Mouse (Mus musculus): Measurements from ENCODE around the gene Rab29. TPM values are rescaled to one million over a fixed set of nuclear protein-coding genes. Genes with fewer than 3 reads are reported as not detected.
A peak's percentile ranks its signal among the peaks of the same experiment; 100 is the strongest.
"Not testable (repeated sequence)": the region's sequence is repeated elsewhere in the genome, so short reads cannot be mapped to it uniquely, and the experiment has no call there.

Rab29 gene
- polyA plus RNA-seq (2012; rRNA removed): 27.0 and 33.8 TPM in 2 replicates

- WGBS: under 1% methylated on average over 46 of the region's 46 CpGs
- peak within 1 kb of the TSS; percentile 62; the same call in 1 of the 2 replicates for H3K27ac ChIP-seq (ENCODE audit: insufficient read depth, low read depth, low read length)
- peak; percentile 96 for DNase-seq
These were observed at the start of gene Rab29 for GRCm38 (mm10) chr1:131867093-131867945. Gene Rab29, plus strand, starts transcription at chr1:131867224.

GRCm38 (mm10) chr1:131820353-131820752 lies 46.7 kb upstream of the Rab29 start:
- not testable (repeated sequence) for H3K27ac ChIP-seq (ENCODE audit: insufficient read depth, low read depth, low read length); H3K4me3 ChIP-seq (ENCODE audit: insufficient read depth, low read depth, low read length); DNase-seq; H3K36me3 ChIP-seq (ENCODE audit: control insufficient read depth, insufficient read depth, low read length); H3K4me1 ChIP-seq (ENCODE audit: control insufficient read depth, insufficient read depth, low read length); H3K27me3 ChIP-seq (replicated peaks; ENCODE audit: control insufficient read depth, insufficient read depth, low read length)
- WGBS: 84% methylated on average over 9 of the region's 9 CpGs

More at GRCm38 (mm10) chr1:131867093-131867945, at the start of gene Rab29:
- no peaks in the 10 kb centered on the region for H3K36me3 ChIP-seq (ENCODE audit: control insufficient read depth, insufficient read depth, low read length)
- TF ChIP-seq CTCF (conservative IDR thresholded peaks at IDR 0.05; ENCODE audit: insufficient read depth, insufficient read length, low read depth, low read length): peak; percentile 88
- no peak for TF ChIP-seq POLR2A (IDR thresholded peaks at IDR 0.05; ENCODE audit: low read depth, low read length)
- no peaks in the 10 kb centered on the region; the same call in 1 of the 2 replicates for H3K4me1 ChIP-seq (ENCODE audit: control insufficient read depth, insufficient read depth, low read length)
- H3K27me3 ChIP-seq (replicated peaks; ENCODE audit: control insufficient read depth, insufficient read depth, low read length): no peaks in the 10 kb centered on the region
- H3K4me3 ChIP-seq (ENCODE audit: insufficient read depth, low read depth, low read length): peak within 1 kb of the TSS; percentile 87

- no peak overlapping the region for H3K27ac ChIP-seq (ENCODE audit: insufficient read depth, low read depth, low read length)
- H3K4me3 ChIP-seq (ENCODE audit: insufficient read depth, low read depth, low read length): no peak overlapping the region
- DNase-seq: no peak
- H3K27me3 ChIP-seq (replicated peaks; ENCODE audit: control insufficient read depth, insufficient read depth, low read length): no peaks in the 10 kb centered on the region
- no peaks in the 10 kb centered on the region for H3K36me3 ChIP-seq (ENCODE audit: control insufficient read depth, insufficient read depth, low read length)
- TF ChIP-seq POLR2A (IDR thresholded peaks at IDR 0.05; ENCODE audit: low read depth, low read length) (no peak), CTCF (conservative IDR thresholded peaks at IDR 0.05; ENCODE audit: insufficient read depth, insufficient read length, low read depth, low read length) (no peak)
- WGBS: 70% methylated on average over 10 of the region's 10 CpGs
- H3K4me1 ChIP-seq (ENCODE audit: control insufficient read depth, insufficient read depth, low read length): no peaks in the 10 kb centered on the region
These were observed 46.1 kb upstream of the Rab29 start for GRCm38 (mm10) chr1:131820887-131821328.

- TF ChIP-seq POLR2A (IDR thresholded peaks at IDR 0.05; ENCODE audit: low read depth, low read length) (no peak), CTCF (conservative IDR thresholded peaks at IDR 0.05; ENCODE audit: insufficient read depth, insufficient read length, low read depth, low read length) (no peak)
- H3K27ac ChIP-seq (ENCODE audit: insufficient read depth, low read depth, low read length): no peak overlapping the region
- no peaks in the 10 kb centered on the region for H3K27me3 ChIP-seq (replicated peaks; ENCODE audit: control insufficient read depth, insufficient read depth, low read length)
- no peak for DNase-seq
- no peaks in the 10 kb centered on the region for H3K4me1 ChIP-seq (ENCODE audit: control insufficient read depth, insufficient read depth, low read length)
- 71% methylated on average over 8 of the region's 8 CpGs for WGBS
- no peak overlapping the region for H3K4me3 ChIP-seq (ENCODE audit: insufficient read depth, low read depth, low read length)
- H3K36me3 ChIP-seq (ENCODE audit: control insufficient read depth, insufficient read depth, low read length): no peaks in the 10 kb centered on the region
These were observed 44.7 kb upstream of the Rab29 start for GRCm38 (mm10) chr1:131822292-131822691.

GRCm38 (mm10) chr1:131822856-131823492 lies 44.0 kb upstream of the Rab29 start:
- H3K36me3 ChIP-seq (ENCODE audit: control insufficient read depth, insufficient read depth, low read length): no peaks in the 10 kb centered on the region
- TF ChIP-seq CTCF (conservative IDR thresholded peaks at IDR 0.05; ENCODE audit: insufficient read depth, insufficient read length, low read depth, low read length): no peak
- no peak for TF ChIP-seq POLR2A (IDR thresholded peaks at IDR 0.05; ENCODE audit: low read depth, low read length)
- no peaks in the 10 kb centered on the region for H3K27me3 ChIP-seq (replicated peaks; ENCODE audit: control insufficient read depth, insufficient read depth, low read length)
- H3K4me3 ChIP-seq (ENCODE audit: insufficient read depth, low read depth, low read length): no peak overlapping the region
- H3K27ac ChIP-seq (ENCODE audit: insufficient read depth, low read depth, low read length): no peak overlapping the region
- H3K4me1 ChIP-seq (ENCODE audit: control insufficient read depth, insufficient read depth, low read length): no peaks in the 10 kb centered on the region
- WGBS: 100% methylated on average over 1 of the region's 1 CpGs
- DNase-seq: no peak

- TF ChIP-seq POLR2A (IDR thresholded peaks at IDR 0.05; ENCODE audit: low read depth, low read length) (no peak), CTCF (conservative IDR thresholded peaks at IDR 0.05; ENCODE audit: insufficient read depth, insufficient read length, low read depth, low read length) (no peak)
- Histone ChIP-seq H3K36me3 (ENCODE audit: control insufficient read depth, insufficient read depth, low read length) (no peaks in the 10 kb centered on the region), H3K4me1 (ENCODE audit: control insufficient read depth, insufficient read depth, low read length) (no peaks in the 10 kb centered on the region), H3K27ac (ENCODE audit: insufficient read depth, low read depth, low read length) (no peak overlapping the region), H3K27me3 (replicated peaks; ENCODE audit: control insufficient read depth, insufficient read depth, low read length) (no peaks in the 10 kb centered on the region), H3K4me3 (ENCODE audit: insufficient read depth, low read depth, low read length) (no peak overlapping the region)
- DNase-seq: no peak
- 53% methylated on average over 5 of the region's 5 CpGs for WGBS
These were observed 43.5 kb upstream of the Rab29 start for GRCm38 (mm10) chr1:131823563-131823962.

GRCm38 (mm10) chr1:131824528-131825181 lies 42.4 kb upstream of the Rab29 start:
- Histone ChIP-seq H3K4me3 (ENCODE audit: insufficient read depth, low read depth, low read length) (no peak overlapping the region), H3K27me3 (replicated peaks; ENCODE audit: control insufficient read depth, insufficient read depth, low read length) (no peaks in the 10 kb centered on the region), H3K4me1 (ENCODE audit: control insufficient read depth, insufficient read depth, low read length) (no peaks in the 10 kb centered on the region; the same call in 1 of the 2 replicates), H3K27ac (ENCODE audit: insufficient read depth, low read depth, low read length) (no peak overlapping the region), H3K36me3 (ENCODE audit: control insufficient read depth, insufficient read depth, low read length) (no peaks in the 10 kb centered on the region)
- DNase-seq: no peak
- WGBS: 83% methylated on average over 11 of the region's 11 CpGs
- TF ChIP-seq POLR2A (IDR thresholded peaks at IDR 0.05; ENCODE audit: low read depth, low read length) (no peak), CTCF (conservative IDR thresholded peaks at IDR 0.05; ENCODE audit: insufficient read depth, insufficient read length, low read depth, low read length) (no peak)
